Mouse (Mus musculus): ENCODE results near the gene Abcg5.

The Abcg5 gene

DNA sequence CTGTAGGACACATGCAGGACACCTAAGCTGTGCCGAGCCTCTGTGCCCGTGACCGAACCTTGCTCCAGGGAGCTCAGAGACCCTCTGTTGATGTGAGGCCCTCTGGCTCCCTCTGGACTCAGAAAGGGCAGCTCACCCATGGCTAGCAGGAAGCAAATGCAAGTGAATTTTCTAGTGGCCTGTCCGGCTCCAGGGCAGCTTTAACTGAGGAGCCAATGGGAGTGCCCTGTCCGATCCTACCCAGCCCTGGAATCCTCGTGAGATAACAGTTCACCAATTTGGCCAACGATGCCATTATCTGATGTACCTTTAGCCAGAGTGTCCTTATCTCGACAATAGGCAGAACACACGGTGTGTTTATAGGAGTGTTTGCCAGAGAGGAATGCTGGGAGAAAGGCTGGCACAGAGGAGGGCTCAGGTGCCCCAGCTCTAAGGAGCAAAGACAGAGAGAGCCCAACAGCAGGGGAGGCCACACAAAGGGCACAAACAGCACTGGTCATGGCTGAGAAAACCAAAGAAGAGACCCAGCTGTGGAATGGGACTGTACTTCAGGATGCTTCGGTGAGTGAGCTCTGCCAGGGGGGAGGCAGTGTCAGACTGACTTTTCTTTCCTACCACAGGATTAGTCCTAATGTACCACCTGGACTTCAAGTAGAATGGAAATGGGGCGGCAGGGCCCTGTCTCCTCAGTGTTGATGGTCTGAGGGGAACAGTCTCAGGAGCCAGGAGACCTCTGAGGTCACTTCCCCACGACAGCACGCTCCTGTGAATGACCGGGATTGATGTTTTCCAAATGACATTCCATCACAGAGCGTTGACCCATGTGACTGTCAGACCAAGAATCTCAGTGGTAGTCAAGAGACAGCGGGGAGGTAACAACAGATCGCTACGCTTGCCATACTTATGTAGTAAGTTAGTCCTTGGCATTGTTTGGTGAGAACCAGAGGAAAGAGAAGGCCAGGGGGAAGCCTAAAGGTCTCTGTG lies at the start of gene Abcg5:
TSS of gene Abcg5 (minus strand) at position 278 of the 984 bp plus-strand sequence.
- DNase-seq: no peak

DNA sequence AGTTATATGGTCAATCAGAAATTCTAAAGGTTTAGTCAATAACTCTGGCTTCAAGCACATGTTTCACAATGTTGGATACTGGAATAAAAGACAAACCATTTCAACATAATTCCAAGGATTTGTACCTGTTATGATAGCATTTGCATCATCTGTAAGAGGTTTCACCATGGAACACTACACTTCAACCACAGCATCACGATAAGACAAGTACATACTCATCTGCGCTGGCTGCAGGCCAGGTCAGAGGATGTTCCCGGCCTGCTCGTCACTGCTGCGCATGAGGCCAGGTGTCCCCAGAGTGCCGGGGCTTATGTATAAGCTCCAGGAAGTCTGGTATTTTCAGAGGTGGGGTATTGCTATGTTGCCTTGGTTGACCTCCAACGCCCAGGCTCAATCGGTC lies 49.8 kb upstream of the Abcg5 start:
- DNase-seq: no peak

DNA sequence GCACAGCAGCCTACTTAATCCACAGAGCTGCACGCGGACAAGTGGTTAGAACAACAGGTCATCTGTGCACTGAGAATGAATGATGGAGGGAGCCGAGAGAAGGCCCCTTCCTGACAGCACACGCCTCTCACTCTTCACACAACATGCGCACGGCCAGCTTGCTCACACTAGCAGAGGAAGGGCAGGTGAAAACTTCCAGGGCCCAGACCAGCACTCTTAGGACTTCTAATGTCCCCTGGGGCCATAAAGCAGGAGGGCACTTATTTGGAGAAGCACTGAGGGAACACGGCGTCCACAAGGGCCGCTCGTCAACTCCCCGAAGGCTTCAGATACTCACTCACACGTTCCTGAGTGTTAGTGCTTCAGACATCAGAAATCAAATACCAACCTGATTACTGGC lies 48.5 kb upstream of the Abcg5 start:
- DNase-seq: no peak

DNA sequence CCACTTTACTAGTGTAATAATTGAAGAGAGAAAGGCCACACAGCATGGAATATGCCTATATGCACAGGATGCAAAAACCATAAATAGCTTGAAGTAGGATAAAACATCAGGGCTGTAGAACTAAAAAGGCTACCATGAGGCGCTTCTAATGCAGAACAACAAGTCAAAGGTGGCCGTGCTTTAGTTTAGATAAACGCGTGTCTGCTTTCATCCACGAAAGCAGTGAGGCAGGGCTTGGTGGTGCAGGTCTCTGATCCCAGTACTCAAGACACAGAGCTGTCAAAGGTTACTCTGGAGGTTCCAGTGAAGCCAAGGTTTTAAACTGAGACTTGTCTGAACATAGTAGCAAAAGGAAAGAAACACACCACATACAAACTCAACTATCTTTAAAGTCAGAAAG lies 46.3 kb upstream of the Abcg5 start:
- no peak for DNase-seq

DNA sequence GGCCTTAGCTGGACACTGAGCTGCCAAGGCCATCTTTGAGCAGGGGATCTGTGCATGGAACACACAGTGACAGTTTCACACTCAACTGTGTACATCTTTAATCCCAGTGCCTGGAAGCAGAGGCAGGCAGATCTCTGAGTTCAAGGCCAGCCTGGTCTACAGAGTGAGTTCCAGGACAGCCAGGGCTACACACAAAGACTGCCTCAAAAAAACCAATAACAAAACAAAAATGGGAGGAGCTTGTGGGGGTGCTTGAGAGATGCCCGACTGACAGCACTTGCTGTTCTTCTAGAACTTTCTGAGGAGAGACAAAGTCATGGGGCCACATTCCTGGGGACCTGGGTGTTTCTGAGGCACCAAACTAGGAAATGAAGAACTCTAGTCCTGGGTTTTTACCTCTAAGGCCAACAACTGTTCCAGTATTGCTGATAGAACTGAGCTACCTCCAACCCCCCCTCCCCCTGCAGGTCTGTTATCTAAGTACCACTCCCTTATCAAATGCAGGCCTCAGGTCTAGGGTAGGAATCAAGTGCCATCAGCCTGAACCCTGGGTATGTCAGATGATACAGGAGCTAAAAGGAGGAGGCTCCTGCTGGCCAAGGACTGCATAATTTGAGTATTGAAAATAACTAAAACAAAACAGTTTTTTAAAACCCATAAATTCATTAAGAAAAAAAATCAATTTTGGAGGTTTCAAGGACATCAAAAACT lies 45.5 kb upstream of the Abcg5 start:
- DNase-seq: no peak

DNA sequence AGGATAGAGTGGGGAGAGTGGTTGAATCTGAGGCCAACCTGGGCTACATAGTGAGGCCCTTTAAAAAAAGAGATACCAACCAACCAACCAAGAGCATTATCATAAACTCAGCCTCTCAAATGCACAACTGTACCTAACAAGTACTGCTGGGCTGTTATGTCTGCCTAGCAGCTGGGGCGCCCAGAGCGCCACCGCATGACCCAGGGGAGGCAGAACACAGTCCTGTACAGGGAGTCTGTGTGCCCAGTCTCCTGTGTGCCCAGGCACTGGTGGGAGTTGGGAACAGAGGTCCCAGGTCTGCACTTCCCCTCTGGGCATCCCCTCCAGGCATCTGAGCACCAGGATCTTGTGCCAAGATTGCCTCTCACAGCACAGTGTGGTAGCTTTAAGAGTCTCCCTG lies 42.4 kb upstream of the Abcg5 start:
- no peak for DNase-seq

DNA sequence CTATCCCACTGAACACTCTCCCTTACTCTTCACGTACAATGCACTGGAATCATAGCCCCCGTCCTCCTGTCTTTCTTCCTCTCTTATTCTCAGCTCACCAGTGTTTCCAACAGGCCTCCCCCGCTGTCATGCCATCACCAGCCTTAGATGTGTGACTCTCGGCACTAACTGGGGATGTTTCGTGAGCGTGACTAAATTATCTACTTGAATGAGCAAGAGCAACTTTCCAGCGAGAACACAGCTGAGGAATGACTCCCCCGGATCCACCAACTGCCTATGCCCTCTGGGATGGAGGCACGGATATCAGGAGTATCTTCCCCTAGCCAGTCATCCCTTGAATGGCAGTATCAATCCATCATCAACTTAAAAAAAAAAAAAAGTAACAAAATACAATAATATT lies 41.2 kb upstream of the Abcg5 start:
- DNase-seq: no peak

DNA sequence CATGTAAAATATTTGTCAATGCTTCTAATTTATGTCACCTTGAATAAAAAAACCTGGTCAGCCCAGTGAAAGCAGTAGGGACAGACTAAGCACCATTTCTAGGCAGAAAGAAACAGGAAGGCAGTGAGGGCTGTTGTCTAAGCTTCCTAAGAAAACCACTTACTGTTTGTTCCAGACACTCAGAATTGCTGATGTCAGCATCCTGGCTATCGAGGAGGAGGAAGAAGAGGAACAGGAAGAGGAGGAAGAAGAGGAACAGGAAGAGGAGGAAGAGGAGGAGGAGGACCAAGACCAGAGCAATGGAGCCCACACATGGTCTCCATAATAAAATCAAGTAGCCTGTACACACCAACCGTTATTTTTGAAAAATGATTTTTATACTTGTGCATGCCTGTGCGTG lies 36.3 kb upstream of the Abcg5 start:
- no peak for DNase-seq

DNA sequence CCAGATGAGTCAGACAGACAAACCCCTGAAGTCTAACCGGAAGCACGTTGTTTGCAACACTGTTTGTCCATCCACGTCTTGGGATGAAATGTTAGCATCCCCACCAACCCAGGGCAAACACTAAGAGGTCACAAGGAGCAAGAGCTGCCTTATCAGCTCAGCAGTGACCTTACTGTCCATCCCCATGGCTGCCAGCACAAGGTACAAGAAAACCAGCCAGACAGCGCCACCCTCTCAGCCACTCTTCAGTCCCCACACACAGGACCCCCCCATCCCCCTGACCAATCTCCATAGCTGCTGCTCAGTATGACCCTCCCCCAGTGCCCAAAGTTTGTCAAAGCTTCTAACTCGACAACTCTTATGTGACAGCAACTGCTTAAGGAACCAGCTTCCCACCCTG lies 34.6 kb upstream of the Abcg5 start:
- DNase-seq: no peak

DNA sequence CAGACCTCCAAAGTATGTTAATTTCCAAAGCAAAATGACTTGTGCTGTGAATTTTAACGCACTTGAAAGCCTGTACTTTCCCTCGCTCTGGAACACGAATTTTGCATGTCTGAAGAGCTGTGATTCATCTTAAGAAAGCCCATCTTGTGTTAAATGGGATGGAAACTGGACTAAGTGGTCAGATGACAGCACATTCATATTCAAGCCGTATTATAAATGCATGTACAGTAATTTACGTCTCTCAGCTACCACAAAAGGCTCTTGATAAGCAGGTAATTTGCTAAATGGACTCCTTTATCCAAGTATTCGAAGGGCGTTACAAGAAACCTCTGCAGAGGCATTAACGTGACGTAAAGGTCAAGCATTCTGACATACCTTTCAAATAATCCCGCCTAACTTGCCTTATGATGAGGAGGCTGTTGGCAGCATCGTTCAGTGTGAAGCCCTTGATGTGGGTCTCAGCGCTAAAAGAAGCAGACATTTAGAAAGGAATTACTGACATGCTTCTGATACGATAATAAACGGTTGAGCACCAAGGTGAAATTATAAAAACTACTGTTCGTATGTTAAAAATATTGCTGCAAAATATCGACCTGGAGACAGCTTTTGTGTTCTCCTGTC lies 33.6 kb upstream of the Abcg5 start:
- no peak for DNase-seq

DNA sequence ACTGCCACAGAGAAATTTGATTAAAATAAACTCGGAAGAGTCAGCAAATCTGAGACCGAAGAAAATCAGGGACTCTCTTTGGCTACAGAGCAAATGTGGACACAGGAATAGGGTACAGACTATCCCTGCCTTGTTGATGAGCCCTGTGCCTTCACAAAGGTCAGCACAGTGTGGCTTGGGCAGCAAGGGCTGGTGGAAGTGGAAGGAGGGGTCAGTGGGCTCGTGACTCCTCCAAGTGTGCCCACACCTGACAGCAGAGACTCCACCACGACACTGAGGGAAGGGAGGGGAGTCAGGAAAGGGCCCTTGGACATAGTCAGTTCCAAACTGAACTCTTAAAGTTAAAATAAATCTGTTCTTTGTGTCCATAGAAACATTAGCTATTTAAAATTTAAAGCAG lies 32.1 kb upstream of the Abcg5 start:
- DNase-seq: no peak

DNA sequence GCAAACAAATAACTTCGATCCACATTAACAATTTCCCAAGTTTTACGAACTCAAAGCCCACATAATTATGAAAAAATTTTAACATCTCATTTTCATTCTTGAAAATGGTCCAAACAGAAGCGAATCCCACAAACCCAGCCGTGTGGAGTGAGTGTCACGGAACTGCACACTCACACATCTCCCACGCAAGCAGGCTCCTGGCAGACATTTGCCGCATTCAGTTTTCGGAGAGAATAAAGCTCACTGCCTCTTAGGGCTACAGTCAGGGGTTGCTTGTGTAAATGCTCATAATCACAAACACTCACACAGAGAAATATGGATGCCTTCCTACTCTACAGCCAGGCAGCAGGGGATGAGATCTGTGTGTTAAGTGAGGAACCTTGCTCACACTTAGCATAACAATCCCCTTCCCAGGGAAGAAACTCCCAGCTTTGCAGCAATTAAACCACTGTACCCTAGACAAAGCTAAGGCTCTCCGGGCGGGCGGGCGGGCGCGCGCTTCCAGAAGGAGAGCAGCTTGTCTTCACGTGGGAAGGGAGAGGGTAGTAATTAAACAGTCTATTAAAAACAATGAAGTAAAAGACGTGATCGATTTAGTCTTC lies 30.9 kb upstream of the Abcg5 start:
- DNase-seq: no peak

DNA sequence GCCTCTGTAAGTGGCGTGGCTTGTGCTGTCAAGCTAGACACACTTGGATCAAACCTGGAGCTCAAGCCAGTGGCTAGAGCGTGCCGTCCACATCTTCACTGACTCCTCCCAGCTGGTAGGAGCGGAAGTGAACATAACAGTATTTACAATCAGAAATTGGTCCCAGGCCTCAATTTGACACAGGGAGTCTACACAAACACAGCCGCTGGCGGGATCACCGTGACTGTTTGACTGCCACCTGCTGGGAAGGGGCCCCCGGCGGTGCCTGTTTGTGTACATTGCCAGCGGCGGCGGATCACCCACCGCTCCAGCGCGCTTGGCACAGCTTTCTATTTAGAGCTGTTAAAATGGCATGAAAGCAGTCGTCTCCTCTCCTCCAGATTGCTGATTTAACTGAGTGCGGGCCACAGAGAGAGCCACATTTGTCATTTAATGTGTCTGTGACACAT lies 26.6 kb upstream of the Abcg5 start:
- DNase-seq: peak; percentile 41

DNA sequence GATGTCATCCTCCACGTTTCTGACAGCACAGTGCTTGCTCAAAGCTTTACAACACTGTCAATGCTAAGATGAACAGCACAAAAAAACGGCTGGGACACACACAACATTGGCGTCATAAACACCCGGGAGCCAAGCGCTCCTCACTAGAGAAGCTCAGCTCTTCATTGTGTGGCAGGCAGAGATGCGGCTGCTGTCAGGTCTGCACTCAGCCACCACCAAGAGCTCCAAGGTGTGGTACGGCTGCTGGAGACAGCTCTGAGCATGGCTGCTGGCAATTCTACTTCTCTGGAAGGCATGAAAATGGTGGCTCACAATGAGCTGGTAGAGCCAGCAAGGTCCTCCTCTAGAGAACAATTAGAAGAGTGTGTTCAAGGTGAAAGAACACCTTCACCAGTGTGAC lies 26.0 kb upstream of the Abcg5 start:
- DNase-seq: no peak

DNA sequence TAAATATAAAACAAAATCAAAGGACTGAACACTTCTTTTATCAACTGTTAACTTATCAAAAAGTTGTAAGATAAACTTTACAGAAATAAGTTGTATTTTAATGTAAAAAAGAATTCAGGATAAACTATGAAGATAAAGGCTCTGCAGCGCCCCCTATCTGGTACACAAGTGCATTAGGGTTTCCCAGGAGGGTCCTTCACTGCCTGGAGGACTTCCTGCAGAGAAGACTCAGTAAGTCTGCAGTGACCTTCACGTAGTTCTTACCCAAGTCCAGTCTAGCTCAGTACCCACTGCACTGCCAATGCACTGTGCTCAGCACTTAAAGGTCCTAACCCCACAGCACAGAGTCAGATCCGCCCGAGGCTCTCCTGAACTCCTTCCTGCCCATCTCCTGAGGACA lies 24.6 kb upstream of the Abcg5 start:
- DNase-seq: peak; percentile 15

DNA sequence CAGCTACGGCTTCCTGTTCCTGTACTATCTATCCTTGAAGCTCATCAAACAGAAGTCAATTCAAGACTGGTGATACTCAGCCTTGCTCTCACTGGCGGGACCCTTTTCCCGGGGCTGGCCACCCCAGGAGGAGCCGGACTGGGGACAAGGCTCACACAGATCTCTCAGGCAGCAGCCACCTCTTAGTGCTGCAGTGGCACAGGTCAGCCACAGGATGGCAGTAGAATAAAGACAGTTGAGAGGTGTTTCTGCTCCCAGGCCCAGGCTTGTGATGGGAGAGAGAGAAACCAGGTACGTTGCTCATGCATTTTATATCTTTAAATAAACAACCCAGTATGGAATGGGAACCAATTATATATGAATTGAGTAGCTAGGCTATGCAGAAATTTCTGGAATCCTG lies 15.9 kb upstream of the Abcg5 start:
- DNase-seq: peak; percentile 75

DNA sequence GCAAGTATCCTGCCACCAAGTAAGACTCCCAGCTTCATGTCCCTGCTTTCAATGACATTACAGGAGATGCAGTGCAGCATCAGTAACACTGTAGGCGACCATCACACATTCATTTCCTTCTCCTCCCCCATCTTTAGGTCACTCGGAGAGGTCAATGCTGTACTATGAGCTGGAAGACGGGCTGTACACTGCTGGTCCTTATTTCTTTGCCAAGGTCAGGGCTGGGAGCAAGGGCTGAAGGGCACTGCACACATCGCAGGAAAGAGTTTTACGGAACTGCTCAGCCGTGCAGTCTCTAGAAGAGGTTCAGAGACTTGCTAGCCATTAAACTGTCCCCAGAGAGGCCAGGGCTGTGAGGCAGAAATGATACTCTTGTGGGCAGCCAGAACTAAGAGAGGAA lies 13.7 kb upstream of the Abcg5 start:
- DNase-seq: no peak

DNA sequence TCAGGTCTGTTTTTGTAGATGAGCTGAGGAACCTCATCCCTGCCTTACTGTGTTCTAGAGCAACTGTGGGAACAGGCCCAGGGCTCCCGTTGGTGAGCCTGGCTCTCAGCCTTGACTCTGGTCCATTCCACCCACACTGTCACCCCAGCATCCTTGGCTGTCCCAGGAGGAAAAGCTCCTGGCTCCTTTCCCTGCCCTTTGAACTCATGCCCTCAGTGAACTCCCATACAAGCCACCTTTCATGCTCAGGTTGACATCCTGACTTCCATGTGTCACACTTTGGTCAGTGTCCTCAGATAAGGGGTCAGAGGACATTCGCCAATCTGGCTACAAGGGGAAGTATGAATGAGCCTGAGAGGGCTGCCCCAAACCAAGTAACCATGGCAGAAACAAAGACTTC lies 10.9 kb upstream of the Abcg5 start:
- DNase-seq: no peak

DNA sequence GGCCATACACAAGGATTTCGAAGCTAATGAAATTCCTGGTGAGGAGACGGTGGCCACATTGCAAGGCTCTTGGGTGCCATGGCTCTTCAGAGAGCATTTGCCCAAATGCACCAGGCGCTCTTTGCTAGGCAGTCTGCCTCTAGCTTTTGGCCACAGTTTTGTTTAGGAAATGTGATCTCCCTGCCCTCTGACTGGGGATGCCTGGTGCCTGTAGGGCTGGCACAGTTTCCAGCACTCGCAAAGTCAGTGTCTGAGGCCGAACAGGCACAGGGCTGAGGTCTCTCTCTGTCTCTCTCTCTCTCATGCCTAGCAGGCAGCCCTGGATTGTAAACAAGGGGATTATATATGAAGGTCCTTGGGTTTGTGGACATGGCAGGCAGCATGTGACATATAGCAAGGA lies 7.3 kb upstream of the Abcg5 start:
- no peak for DNase-seq

DNA sequence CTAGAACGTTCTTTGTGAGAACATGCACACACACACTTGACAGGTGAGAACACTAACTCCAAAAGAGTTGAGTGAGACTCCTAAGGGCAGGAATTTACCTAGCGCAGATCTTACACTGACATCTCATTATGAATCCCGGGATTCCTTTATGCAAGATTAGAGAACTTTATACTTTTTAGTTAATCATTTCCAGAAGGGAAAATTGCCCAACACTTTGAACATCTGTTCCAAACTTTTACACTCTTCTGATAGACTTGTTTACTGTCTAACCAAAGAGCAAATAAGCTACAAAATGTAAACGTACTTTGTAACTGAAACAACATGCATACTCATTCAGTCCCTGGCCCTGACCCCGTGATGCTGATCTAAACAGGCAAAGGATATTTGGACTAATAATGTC lies 6.5 kb upstream of the Abcg5 start:
- DNase-seq: no peak

DNA sequence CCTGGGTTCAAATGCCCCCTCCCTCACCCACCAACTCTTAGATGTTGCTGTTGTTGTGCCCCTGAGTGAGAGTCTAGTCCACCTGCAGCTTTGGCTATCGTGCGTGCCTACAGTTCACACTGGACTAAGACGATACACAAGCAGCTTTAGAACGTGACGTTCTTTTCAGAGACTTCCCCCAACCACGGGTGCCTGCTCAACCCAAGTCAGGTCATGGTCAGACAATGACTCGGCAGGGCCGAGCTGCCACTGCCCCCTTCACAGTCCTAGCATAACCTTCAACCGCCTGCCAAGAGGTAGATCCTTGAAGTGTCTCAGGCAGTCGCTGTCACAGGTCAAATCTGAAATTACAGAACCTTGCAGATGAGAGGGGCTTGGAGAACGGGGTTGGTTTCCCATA lies 6.0 kb upstream of the Abcg5 start:
- DNase-seq: no peak

DNA sequence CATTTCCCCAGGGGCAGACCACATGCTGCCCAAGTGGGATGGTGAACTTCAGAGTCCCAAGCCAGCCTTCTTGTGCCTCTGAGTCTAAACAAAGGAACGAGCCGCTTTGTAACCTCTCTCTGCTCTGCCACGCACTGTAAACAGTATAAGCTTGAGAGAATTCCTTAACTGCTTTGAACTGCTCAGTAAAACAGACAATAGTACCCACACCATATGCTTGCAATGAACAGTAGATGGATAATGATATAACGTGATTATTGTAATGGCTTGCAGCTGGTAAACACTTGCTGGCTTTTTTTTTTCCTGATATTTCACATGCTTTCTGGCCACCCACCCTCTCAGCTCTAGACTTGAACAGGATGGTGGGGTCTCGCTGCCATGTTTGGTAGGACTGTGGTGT lies 5.2 kb upstream of the Abcg5 start:
- no peak for DNase-seq

DNA sequence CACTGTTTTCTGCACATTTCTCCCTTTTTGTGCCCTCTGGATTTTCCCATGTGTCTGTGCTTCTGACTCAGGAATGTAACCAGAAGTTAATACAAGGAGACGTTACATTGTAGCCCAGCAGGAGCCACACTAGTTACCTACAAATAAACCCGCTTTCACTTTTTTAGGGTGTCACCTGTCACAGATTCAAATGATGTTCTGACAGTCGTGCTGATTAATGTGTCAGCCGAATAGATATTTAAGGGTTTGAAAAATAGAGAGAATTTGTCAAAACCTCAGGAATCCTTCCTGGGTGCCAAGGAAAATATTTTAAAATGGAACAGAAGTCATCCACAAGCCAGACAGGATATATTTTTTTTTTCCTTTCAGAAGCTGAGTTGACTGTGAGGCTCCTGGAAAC lies 2.5 kb upstream of the Abcg5 start:
- DNase-seq: no peak
